Mouse (Mus musculus) hindbrain, embryonic 16.5 days (tissue): ENCODE results near the gene Sema3a. TPM values are rescaled to one million over a fixed set of nuclear protein-coding genes. Genes with fewer than 3 reads are reported as not detected.

Experiments
- ATAC-seq: fragments of 200-750 bp; cut with Nextera tagmentation; 2 replicates; pipeline ENCODE4 v1.8.0; 2017; ENCODE audit warnings: moderate TSS enrichment, moderate library complexity
- H3K27ac ChIP-seq: fragments of 300-500 bp; sonication (generic); 2 replicates; pipeline ENCODE4 v1.5.1; 2014; ENCODE audit warnings: low read depth, mild to moderate bottlenecking, control low read depth, low read length, moderate library complexity
- H3K27me3 ChIP-seq: fragments of 300-500 bp; sonication (generic); replicated peaks from 2 replicates; pipeline ENCODE4 v1.6.1; 2014; ENCODE audit warnings: low read length; ENCODE audit not compliant: control insufficient read depth, insufficient read depth
- H3K36me3 ChIP-seq: fragments of 300-500 bp; sonication (generic); 2 replicates; pipeline ENCODE4 v1.6.1; 2014; ENCODE audit warnings: mild to moderate bottlenecking, low read length, moderate library complexity, mixed read lengths; ENCODE audit not compliant: control insufficient read depth, insufficient read depth
- H3K4me1 ChIP-seq: fragments of 300-500 bp; sonication (generic); 2 replicates; pipeline ENCODE4 v1.6.1; 2014; ENCODE audit warnings: low read depth, low read length; ENCODE audit not compliant: control insufficient read depth, insufficient read depth
- H3K4me2 ChIP-seq: fragments of 300-500 bp; sonication (generic); 2 replicates; pipeline ENCODE4 v1.6.1; 2014; ENCODE audit warnings: mild to moderate bottlenecking, low read length, control low read depth, moderate library complexity
- H3K4me3 ChIP-seq: fragments of 300-500 bp; sonication (generic); 2 replicates; pipeline ENCODE4 v1.5.1; 2014; ENCODE audit warnings: mild to moderate bottlenecking, low read length, control low read depth, moderate library complexity
- H3K9ac ChIP-seq: fragments of 300-500 bp; sonication (generic); 2 replicates; pipeline ENCODE4 v1.6.1; 2014; ENCODE audit warnings: low read depth, mild to moderate bottlenecking, control low read depth, low read length, moderate library complexity
- H3K9me3 ChIP-seq: fragments of 300-500 bp; sonication (generic); 2 replicates; pipeline ENCODE4 v1.6.1; 2014; ENCODE audit warnings: mild to moderate bottlenecking, low read length, moderate library complexity; ENCODE audit not compliant: control insufficient read depth
- WGBS: fragments of 180-500 bp; shearing (Covaris S2); extraction: QIAGEN DNeasy Blood & Tissue Kit; methylation state at CpG from one replicate; pipeline ENCODE4 v1.1.7; 2014; 5-methylcytosine and 5-hydroxymethylcytosine counted together
- polyA plus RNA-seq: library from polyadenylated mRNA; unstranded; fragments of >200 nt; fragmentation: Nextera tagmentation; extraction: Ambion mirVana; gene quantifications from 2 replicates; pipeline ENCODE4 v1.2.1, GENCODE M21; 2015

The Sema3a gene
- polyA plus RNA-seq, 1 experiment from 2014 or later = 24.1 TPM

- H3K4me3 ChIP-seq = no peak overlapping the region
- 95% methylated on average over 3 of the region's 3 CpGs for WGBS
Observed at GRCm38 (mm10) chr5:13386603-13387002, 261.4 kb downstream of the Sema3a start.

GRCm38 (mm10) chr5:13387679-13388078 lies 262.5 kb downstream of the Sema3a start:
- Histone ChIP-seq H3K9ac (no peak overlapping the region), H3K9me3 (no peaks in the 10 kb centered on the region), H3K27me3 (no peaks in the 10 kb centered on the region), H3K4me2 (no peak overlapping the region), H3K27ac (no peak overlapping the region), H3K36me3 (no peaks in the 10 kb centered on the region), H3K4me3 (no peak overlapping the region), H3K4me1 (no peaks in the 10 kb centered on the region)
- ATAC-seq = no peak
- WGBS = 85% methylated on average over 3 of the region's 3 CpGs

More at GRCm38 (mm10) chr5:13386603-13387002, 261.4 kb downstream of the Sema3a start:
- Histone ChIP-seq H3K27me3 (no peaks in the 10 kb centered on the region), H3K9me3 (no peaks in the 10 kb centered on the region), H3K4me1 (no peaks in the 10 kb centered on the region), H3K4me2 (no peak overlapping the region), H3K9ac (no peak overlapping the region), H3K27ac (no peak overlapping the region), H3K36me3 (no peaks in the 10 kb centered on the region)
- no peak for ATAC-seq

- 88% methylated on average over 3 of the region's 3 CpGs for WGBS
- no peaks in the 10 kb centered on the region for H3K27me3 ChIP-seq
- no peaks in the 10 kb centered on the region for H3K4me1 ChIP-seq
- no peaks in the 10 kb centered on the region for H3K36me3 ChIP-seq
- no peak for ATAC-seq
- H3K9me3 ChIP-seq = no peaks in the 10 kb centered on the region
- H3K27ac ChIP-seq = no peak overlapping the region
- no peak overlapping the region for H3K9ac ChIP-seq
- H3K4me2 ChIP-seq = no peak overlapping the region
- no peak overlapping the region for H3K4me3 ChIP-seq
Observed at GRCm38 (mm10) chr5:13389995-13390394, 264.8 kb downstream of the Sema3a start.

GRCm38 (mm10) chr5:13405432-13405831 lies 280.2 kb downstream of the Sema3a start:
- no peaks in the 10 kb centered on the region for H3K27me3 ChIP-seq
- H3K4me3 ChIP-seq = no peak overlapping the region
- H3K4me2 ChIP-seq = no peak overlapping the region
- no peak overlapping the region for H3K27ac ChIP-seq
- no peaks in the 10 kb centered on the region for H3K9me3 ChIP-seq
- no peak overlapping the region for H3K9ac ChIP-seq
- ATAC-seq = peak; percentile 57
- no peaks in the 10 kb centered on the region for H3K4me1 ChIP-seq
- WGBS = 29% methylated on average over 1 of the region's 1 CpGs
- no peaks in the 10 kb centered on the region for H3K36me3 ChIP-seq

GRCm38 (mm10) chr5:13406131-13406530 lies 280.9 kb downstream of the Sema3a start:
- 95% methylated on average over 2 of the region's 2 CpGs for WGBS
- ATAC-seq = no peak
- no peak overlapping the region for H3K4me3 ChIP-seq
- H3K36me3 ChIP-seq = no peaks in the 10 kb centered on the region
- H3K27me3 ChIP-seq = no peaks in the 10 kb centered on the region
- H3K9ac ChIP-seq = no peak overlapping the region
- H3K4me1 ChIP-seq = no peaks in the 10 kb centered on the region
- no peak overlapping the region for H3K27ac ChIP-seq
- H3K9me3 ChIP-seq = no peaks in the 10 kb centered on the region
- H3K4me2 ChIP-seq = no peak overlapping the region

- Histone ChIP-seq H3K27me3 (no peaks in the 10 kb centered on the region), H3K36me3 (no peaks in the 10 kb centered on the region), H3K9me3 (no peaks in the 10 kb centered on the region), H3K9ac (no peak overlapping the region), H3K4me2 (no peak overlapping the region), H3K4me1 (no peaks in the 10 kb centered on the region), H3K27ac (no peak overlapping the region), H3K4me3 (no peak overlapping the region)
- ATAC-seq = no peak
- 61% methylated on average over 2 of the region's 2 CpGs for WGBS
Observed at GRCm38 (mm10) chr5:13411920-13412319, 286.7 kb downstream of the Sema3a start.

GRCm38 (mm10) chr5:13413915-13414525 lies 288.8 kb downstream of the Sema3a start:
- no peak overlapping the region for H3K4me2 ChIP-seq
- H3K9me3 ChIP-seq = no peaks in the 10 kb centered on the region
- H3K4me3 ChIP-seq = no peak overlapping the region
- no peaks in the 10 kb centered on the region for H3K4me1 ChIP-seq
- H3K27me3 ChIP-seq = no peaks in the 10 kb centered on the region
- H3K27ac ChIP-seq = no peak overlapping the region
- 42% methylated on average over 2 of the region's 2 CpGs for WGBS
- no peak overlapping the region for H3K9ac ChIP-seq
- no peaks in the 10 kb centered on the region for H3K36me3 ChIP-seq
- ATAC-seq = no peak

- 63% methylated on average over 3 of the region's 3 CpGs for WGBS
- H3K27me3 ChIP-seq = no peaks in the 10 kb centered on the region
Observed at GRCm38 (mm10) chr5:13416960-13417710, 291.9 kb downstream of the Sema3a start.

GRCm38 (mm10) chr5:13421276-13421925 lies 296.2 kb downstream of the Sema3a start:
- Histone ChIP-seq H3K4me1 (no peaks in the 10 kb centered on the region), H3K9me3 (no peaks in the 10 kb centered on the region), H3K4me2 (no peak overlapping the region), H3K4me3 (no peak overlapping the region), H3K27ac (no peak overlapping the region), H3K27me3 (no peaks in the 10 kb centered on the region), H3K9ac (no peak overlapping the region), H3K36me3 (no peaks in the 10 kb centered on the region)
- 47% methylated on average over 5 of the region's 5 CpGs for WGBS
- ATAC-seq = peak; percentile 65; the same call in 1 of the 2 replicates

More at GRCm38 (mm10) chr5:13416960-13417710, 291.9 kb downstream of the Sema3a start:
- ATAC-seq = no peak
- Histone ChIP-seq H3K9me3 (no peaks in the 10 kb centered on the region), H3K4me3 (no peak overlapping the region), H3K4me1 (no peaks in the 10 kb centered on the region), H3K4me2 (no peak overlapping the region), H3K9ac (no peak overlapping the region), H3K27ac (no peak overlapping the region), H3K36me3 (no peaks in the 10 kb centered on the region)
